Mouse (Mus musculus) embryonic fibroblast, embryonic 13.5 days (primary cell): Measurements from ENCODE around the gene Cyp2s1. TPM values are rescaled to one million over a fixed set of nuclear protein-coding genes. Genes with fewer than 3 reads are reported as not detected.

Source experiments
- H3K27ac ChIP-seq: 2 replicates; pipeline ENCODE4 v1.5.1; 2012; ENCODE audit warnings: low read length, control low read depth, inconsistent platforms; ENCODE audit not compliant: insufficient read depth
- H3K4me1 ChIP-seq: 2 replicates; pipeline ENCODE4 v1.6.1; 2011; ENCODE audit warnings: low read length; ENCODE audit not compliant: control insufficient read depth, insufficient read depth
- H3K4me3 ChIP-seq: 2 replicates; pipeline ENCODE4 v1.5.1; 2011; ENCODE audit warnings: mild to moderate bottlenecking, control low read depth, low read length; ENCODE audit not compliant: insufficient read depth
- CTCF ChIP-seq: IDR thresholded peaks from 2 replicates; pipeline ENCODE4 v1.5.1; 2011; ENCODE audit warnings: mild to moderate bottlenecking, control low read depth, low read length, moderate library complexity, borderline replicate concordance; ENCODE audit not compliant: insufficient read depth
- POLR2A ChIP-seq: IDR thresholded peaks from 2 replicates; pipeline ENCODE4 v1.6.1; 2011; ENCODE audit warnings: low read depth, mild to moderate bottlenecking, control low read depth, low read length, moderate library complexity
- polyA plus RNA-seq: library from polyadenylated mRNA; stranded (reverse); fragments of >200 nt; gene quantifications from 2 replicates; pipeline ENCODE4 v1.2.4, GENCODE M21; 2011; ENCODE audit warnings: low read depth; ENCODE audit not compliant: missing spikeins, insufficient read length

The Cyp2s1 gene
- polyA plus RNA-seq, 1 experiment: not detected

- H3K27ac ChIP-seq: peak overlapping the region; percentile 99
- peak overlapping the region; percentile 24 for H3K4me3 ChIP-seq
- TF ChIP-seq CTCF: no peak
- TF ChIP-seq POLR2A: no peak
- peaks cover 28% of the 10 kb centered on the region for H3K4me1 ChIP-seq
These were observed 34.0 kb downstream of the Cyp2s1 start for GRCm38 (mm10) chr7:25782744-25783143.

DNA sequence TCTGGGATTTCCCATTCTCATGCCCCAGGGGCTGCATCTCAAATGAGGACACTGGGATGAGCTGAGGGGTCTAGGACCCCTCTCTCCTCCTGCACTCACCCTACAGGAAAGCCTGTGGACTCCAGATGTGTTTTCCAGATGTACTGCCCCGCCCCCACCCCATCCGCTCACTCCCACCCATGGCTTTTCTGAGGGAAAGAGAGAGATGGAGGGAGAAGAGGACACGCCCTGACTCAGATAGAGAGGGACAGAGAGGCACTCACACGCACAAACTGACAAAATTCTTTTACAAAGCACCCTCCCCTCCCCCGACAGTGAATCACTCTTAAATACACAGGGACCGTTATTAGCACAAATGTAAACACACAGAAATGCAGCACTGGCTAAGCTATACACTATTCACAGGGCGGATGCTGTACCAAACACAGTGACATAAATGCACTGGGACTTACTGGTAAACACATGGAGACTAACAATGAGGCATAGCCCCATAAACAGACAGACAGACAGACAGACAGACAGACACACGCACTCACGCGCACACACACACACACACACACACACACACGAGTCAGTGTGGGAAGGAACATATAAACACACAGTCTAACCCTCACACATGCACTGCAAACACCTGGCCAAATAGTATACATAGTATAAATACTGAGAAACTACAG lies 34.6 kb downstream of the Cyp2s1 start:
- H3K4me1 ChIP-seq: peaks cover 28% of the 10 kb centered on the region
- peak overlapping the region; percentile 99 for H3K27ac ChIP-seq
- TF ChIP-seq POLR2A (0 out of 2 replicates have a peak, but pooled peaks have one; percentile 14), CTCF (no peak)
- peak overlapping the region; percentile 24 for H3K4me3 ChIP-seq

GRCm38 (mm10) chr7:25781321-25781936 lies 35.3 kb downstream of the Cyp2s1 start:
- TF ChIP-seq CTCF: no peak
- peak; percentile 48 for TF ChIP-seq POLR2A
- peak overlapping the region; percentile 99 for H3K27ac ChIP-seq
- no peak overlapping the region for H3K4me3 ChIP-seq
- peaks cover 24% of the 10 kb centered on the region for H3K4me1 ChIP-seq

- no peak overlapping the region for H3K4me3 ChIP-seq
- TF ChIP-seq CTCF (no peak), POLR2A (no peak)
- H3K4me1 ChIP-seq: peaks cover 24% of the 10 kb centered on the region
- peak overlapping the region; percentile 99 for H3K27ac ChIP-seq
These were observed 36.0 kb downstream of the Cyp2s1 start for GRCm38 (mm10) chr7:25780753-25781152.

GRCm38 (mm10) chr7:25780021-25780420 lies 36.7 kb downstream of the Cyp2s1 start:
- Histone ChIP-seq H3K4me3 (no peak overlapping the region), H3K27ac (peak overlapping the region; percentile 99), H3K4me1 (peaks cover 22% of the 10 kb centered on the region)
- TF ChIP-seq CTCF: no peak
- TF ChIP-seq POLR2A: peak; percentile 3; the same call in 1 of the 2 replicates

GRCm38 (mm10) chr7:25768229-25768628 lies 48.5 kb downstream of the Cyp2s1 start:
- Histone ChIP-seq H3K4me1 (peaks cover 5% of the 10 kb centered on the region; the same call in 1 of the 2 replicates), H3K27ac (no peak overlapping the region), H3K4me3 (no peak overlapping the region)
- TF ChIP-seq POLR2A: no peak
- no peak for TF ChIP-seq CTCF

GRCm38 (mm10) chr7:25766108-25766507 lies 50.6 kb downstream of the Cyp2s1 start:
- no peaks in the 10 kb centered on the region for H3K4me1 ChIP-seq
- H3K27ac ChIP-seq: no peak overlapping the region
- no peak overlapping the region for H3K4me3 ChIP-seq
- TF ChIP-seq CTCF: no peak
- no peak for TF ChIP-seq POLR2A

- Histone ChIP-seq H3K27ac (no peak overlapping the region), H3K4me1 (no peaks in the 10 kb centered on the region), H3K4me3 (no peak overlapping the region)
- TF ChIP-seq POLR2A (no peak), CTCF (no peak)
These were observed 52.5 kb downstream of the Cyp2s1 start for GRCm38 (mm10) chr7:25764221-25764620.

DNA sequence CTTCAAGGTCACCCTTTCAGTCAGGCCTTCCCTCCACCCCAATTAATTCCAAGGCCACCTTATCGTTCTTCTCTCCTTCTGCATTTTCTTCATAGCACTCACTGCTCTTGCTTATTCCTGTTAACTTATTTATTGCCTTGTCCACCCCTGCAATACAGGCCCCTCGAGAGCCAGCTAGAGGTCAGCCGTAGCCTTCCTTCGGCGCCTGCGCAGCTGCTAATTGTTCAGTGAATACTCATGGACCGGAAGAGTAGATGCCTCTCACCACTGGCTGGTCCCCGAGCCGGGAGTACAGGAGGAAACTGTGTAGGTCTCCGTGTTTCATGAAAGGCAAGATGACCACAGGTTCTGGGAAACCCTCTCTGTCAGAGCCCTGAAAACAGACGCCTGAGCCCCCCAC lies 53.0 kb downstream of the Cyp2s1 start:
- Histone ChIP-seq H3K4me3 (no peak overlapping the region), H3K4me1 (no peaks in the 10 kb centered on the region), H3K27ac (no peak overlapping the region)
- no peak for TF ChIP-seq POLR2A
- no peak for TF ChIP-seq CTCF

- H3K27ac ChIP-seq: no peak overlapping the region
- no peak for TF ChIP-seq CTCF
- TF ChIP-seq POLR2A: no peak
- peaks cover 4% of the 10 kb centered on the region; the same call in 1 of the 2 replicates for H3K4me1 ChIP-seq
- no peak overlapping the region for H3K4me3 ChIP-seq
These were observed 55.4 kb downstream of the Cyp2s1 start for GRCm38 (mm10) chr7:25761354-25761753.
